Mouse (Mus musculus): ENCODE data around the gene Scarf1.

- TF ChIP-seq CTCF (IDR thresholded peaks at IDR 0.05; ENCODE audit: low read depth) (no peak), EP300 (IDR thresholded peaks at IDR 0.05; ENCODE audit: low read depth) (no peak)
Observed at GRCm38 (mm10) chr11:75559870-75560504, 46.6 kb downstream of the Scarf1 start.

Data from heart, postnatal 0 days (tissue).